Mouse (Mus musculus): Measurements from ENCODE around the gene Fgfr2. TPM values are rescaled to one million over a fixed set of nuclear protein-coding genes. Genes with fewer than 3 reads are reported as not detected.

Fgfr2 gene
- total RNA-seq, 2 experiments from 2014 or later, result 44.0 to 52.8 TPM

DNA sequence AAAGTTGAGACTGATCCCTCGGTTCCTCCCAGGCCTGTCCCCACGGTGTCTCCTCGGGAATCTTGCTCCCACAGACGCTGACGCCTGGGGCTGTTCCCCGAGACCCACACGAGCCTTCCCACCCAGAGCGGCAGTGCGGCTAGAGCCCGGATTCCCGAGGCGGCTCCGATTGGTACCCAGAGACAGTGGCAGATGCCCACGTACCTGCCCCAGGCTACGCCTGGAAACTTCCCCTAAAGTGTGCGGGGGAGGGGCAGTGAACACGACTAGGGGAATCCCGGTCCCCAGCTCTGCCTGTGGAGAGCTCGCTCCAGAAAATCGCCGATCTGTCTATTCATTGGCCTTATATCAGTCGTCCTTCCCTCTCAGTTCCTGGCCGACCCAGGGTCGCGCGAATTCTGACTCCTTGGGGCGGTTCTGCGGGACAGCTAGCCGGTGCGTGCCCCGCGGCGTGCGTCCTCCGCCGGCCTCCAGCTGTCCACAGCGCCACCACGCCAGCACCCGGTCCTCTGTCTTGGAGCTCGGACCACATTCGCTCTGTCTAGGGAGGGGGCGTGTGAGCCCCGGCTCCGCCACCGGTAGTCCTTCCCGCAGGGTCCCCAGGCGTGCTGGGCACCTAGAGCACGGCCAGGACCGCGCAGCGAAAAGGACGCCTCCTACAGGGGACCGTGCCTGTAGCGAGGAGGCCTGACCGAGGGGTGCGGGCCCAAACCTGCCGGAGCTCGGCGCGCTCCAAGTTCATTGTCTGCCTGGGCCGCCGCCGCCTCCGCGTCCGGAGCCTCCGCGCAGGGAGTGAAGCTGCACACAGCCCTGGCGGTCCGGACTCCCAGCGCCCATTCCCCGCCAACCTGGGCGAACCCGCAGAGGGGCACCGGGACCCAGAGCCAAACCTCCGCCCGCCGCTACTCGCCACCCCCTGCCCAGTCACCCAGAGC lies 806.8 kb downstream of the Fgfr2 start:
- peak; percentile 52 to 73 for DNase-seq (ENCODE audit: low spot score in 2 of 2)

DNA sequence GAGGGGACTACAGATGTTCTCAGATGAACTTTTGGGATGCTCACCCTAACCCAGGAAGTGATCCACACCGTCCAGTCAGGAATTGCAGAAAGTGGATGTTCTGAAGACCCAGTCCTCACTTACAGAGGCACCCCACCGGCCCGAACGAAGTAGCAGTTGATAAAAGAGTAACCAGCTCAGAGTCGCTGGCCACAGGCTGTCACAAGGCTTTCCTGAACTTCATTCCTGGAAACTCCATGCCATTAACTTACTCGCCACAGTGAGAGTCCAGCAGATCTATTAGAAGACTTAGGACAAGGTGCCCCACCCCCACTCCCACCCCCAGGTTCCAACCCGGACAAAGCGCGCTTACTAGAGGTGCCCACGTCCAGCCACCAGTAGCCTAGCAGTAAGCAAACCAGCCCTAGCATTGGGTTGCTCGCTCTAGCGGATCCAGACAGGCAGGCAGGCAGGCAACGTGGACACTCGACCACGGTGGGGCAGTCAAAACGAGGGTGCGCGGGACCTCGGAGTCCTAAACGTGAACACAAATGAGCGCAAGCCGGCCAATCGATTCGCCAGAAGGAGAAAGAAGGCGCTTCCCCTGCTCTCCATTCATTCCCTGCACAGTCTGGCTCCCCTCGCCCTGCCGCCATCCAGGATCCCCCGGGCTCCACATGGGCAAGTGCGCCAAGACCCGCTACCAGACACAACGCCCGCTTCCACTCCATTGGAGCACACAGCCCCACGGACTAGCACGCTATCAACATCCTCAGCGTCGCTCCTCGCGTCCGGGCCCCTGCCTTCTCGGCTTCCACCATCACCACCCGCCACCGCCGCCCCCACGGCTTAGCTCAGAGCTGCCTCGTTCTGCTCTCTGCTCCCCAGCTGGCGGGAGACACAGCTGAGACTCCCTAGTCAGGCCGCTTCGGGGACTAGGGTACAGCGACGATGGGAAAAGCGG lies 807.7 kb downstream of the Fgfr2 start:
- DNase-seq (ENCODE audit: low spot score in 2 of 2), result peak; percentile 70 to 79

DNA sequence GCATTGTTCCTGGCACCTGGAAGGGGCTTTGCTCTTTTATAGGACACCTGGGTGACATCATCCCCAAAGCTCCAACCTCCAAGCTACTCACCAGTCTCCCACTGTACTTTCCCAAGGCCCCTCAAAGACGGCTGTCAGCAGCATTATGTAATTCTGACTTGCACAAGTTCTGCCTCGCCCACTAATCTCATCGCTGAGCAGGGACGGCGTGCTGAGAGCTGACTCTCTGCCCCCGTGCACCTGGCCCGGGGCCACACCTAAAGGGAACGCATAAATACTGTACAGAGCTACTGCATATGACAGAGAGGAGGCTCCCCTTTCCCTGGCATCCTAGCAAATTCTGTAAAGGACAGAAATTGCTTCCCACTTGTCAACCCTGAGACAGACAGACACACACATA lies 810.8 kb downstream of the Fgfr2 start:
- DNase-seq (ENCODE audit: low spot score in 2 of 2), result peak; percentile 58 to 76

DNA sequence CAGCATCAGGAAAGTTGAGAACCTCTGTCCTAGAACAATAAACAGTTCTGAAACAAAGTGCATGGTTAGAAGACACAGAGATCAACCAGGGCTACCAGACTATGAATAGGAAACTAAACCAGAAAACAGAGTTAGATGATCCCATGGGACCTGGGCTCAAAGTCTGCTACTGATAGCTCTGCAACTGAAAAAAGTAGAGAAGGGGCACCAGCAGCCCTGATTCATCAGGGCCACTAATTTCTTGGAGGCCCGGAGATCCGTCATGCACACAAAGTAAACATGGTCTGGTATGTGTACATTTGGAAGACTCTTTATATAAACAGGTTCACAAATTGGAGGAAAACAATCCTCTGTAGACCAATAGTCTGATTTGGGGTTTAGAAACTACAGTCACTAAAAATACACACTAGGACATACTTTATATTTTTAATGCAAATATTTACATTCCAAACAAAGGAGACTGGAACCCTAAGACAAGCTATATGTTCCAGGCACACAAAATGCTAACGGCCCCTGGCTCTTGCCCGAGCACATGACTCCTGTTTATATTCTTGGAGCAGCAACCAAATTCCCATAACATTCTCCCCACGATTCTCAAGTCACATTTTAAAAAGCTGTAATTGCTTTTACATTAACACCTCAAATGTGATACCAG lies 814.5 kb downstream of the Fgfr2 start:
- DNase-seq (ENCODE audit: low spot score in 2 of 2), result no peak

DNA sequence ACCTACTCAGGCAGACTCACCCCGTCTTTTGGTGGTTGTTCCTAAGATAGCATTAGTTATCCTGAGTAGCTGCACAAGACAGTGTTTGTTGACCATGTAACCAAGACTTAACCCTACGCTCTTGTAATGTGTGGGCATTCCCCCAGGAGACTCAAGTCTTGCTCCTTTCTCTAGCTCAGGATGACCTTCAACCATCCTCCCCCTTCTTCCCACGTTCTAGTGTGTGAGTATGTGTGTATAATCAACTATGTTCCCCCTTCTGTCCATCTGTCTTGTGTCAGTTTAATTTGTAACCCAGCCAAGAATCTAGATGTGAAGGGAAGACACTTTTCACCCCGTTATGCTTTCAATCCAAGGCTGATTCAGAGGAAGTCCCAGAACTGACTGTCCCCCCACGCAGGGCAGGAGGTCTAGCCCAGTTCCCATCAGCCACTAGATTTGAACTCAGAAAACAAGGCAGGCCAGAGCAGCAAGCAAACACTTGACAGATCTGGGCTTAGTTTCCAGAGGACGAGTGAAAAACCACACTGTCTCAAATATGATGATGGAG lies 815.4 kb downstream of the Fgfr2 start:
- no peak for DNase-seq (ENCODE audit: low spot score in 2 of 2)

DNA sequence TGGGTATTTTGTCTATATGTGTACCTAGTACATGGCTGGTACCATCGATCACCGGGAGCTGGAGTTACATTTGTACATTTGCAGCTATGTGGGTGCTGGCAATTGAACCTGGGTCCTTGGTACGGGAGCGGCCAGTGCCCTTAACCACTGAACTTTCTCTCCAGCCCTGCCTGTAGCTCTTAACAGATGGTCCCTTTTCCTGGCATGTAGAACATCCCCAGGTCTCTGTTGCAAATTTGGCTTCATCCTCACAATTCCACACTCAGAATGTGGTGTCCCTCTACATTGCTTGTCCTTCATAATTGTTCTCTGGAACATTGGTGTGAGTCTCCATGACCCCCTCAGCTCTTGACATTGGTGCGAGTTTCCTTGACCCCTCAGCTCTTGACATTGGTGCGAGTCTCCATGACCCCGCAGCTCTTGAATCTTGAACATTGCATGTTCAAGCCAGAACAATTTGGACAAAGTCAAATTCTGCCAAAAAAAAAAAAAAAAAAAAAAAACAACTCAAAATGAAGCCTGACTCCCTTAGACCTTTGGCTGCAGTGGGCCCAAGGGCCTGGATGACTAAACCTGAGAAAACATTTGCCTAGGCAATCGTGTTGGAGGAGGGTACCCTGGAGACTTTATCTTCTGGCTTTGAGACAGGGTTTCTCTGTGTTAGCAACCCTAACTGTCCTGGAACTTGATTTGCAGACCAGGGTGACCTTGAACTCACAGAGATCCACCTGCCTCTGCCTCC lies 816.3 kb downstream of the Fgfr2 start:
- no peak for DNase-seq (ENCODE audit: low spot score in 2 of 2)

DNA sequence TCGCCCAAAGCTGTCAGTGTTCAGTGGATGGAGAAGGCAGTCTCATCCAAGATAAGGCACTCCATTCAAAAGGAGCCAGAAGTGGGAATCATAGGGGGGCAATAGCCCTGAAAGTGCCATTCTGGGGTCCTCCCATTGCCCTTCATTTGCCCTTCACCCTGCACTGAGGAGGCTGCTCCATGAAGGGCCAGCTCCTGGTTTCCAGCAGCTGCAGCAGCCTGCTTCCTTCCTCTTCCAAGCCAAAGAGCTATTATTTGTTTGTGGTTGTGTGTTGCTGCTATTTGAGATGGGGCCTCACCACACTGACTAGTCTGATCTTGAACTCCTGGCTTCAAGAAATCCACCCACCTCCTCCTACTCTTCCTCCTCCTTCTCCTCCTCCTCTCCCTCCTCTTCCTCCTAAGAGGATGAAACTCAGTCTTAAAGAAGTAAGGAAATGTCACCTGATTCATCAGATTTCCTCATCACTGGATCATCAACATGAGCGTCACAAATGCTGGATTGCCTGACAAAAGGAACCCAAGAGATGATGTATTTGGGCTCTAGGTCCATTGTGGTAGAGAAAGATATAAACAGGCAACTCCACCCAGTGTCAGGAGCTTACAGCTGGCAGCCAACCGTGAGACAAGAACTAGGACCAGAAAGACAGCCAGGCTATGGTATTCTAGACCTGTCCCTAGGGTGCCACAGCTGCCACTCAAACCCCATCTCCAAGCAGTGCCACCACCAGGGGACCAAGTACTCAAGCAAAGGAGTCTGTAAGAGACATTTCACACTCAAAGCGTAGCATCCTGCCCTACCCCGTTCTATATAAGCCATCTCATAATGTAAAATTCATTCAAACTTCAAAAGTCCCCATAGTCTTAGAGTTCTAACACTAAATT lies 817.4 kb downstream of the Fgfr2 start:
- no peak for DNase-seq (ENCODE audit: low spot score in 2 of 2)

DNA sequence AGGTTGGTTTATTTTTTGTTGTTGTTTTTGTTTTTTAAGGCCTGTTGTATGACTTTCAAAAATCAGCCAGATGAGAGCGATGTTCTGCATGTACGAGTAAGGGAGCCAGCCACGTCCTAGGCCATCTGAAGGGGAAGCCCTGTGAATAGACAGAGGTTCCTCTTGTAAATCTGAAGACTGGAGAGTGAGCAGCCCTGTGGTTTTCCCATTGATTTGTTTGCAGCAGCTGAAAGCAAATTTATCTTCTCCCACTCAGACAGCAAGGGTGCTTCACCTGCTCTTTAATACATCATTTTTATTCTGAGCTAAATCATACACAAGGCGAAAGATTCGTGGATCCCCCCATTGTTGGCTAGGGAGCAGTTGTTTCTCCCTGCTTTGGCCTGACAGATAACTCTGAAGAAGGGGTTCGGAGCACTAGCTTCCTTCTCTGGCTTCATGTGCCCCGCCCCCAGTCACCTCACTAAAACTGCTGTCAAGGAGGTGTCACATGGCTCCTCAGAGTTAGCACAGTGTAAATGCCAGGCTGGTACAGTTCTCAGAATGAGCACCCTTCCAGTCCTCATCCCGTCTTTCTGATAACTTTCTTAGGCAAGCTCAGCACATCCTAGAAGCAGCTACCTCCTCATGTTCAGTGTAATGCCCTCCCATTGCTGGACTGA lies 818.6 kb downstream of the Fgfr2 start:
- no peak for DNase-seq (ENCODE audit: low spot score in 2 of 2)

DNA sequence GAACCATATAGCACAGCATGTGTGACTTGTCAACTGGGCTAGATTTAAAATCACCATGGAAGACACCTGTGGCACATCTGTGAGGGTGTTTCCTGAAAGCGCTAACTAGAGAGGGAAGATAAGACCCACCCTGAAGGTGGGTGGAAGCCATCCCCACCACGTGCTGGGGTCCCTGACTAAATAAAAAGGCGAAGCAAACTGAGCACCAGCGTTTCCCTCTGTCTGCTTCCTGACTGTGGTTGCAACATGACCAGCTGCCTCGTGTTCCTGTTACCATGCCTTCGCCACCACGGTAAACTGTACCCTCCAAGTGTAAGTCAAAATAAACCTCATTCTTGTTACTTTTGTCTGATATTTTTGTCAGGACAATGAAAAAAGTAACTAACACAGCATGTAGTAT lies 819.2 kb downstream of the Fgfr2 start:
- DNase-seq (ENCODE audit: low spot score in 2 of 2), result no peak

DNA sequence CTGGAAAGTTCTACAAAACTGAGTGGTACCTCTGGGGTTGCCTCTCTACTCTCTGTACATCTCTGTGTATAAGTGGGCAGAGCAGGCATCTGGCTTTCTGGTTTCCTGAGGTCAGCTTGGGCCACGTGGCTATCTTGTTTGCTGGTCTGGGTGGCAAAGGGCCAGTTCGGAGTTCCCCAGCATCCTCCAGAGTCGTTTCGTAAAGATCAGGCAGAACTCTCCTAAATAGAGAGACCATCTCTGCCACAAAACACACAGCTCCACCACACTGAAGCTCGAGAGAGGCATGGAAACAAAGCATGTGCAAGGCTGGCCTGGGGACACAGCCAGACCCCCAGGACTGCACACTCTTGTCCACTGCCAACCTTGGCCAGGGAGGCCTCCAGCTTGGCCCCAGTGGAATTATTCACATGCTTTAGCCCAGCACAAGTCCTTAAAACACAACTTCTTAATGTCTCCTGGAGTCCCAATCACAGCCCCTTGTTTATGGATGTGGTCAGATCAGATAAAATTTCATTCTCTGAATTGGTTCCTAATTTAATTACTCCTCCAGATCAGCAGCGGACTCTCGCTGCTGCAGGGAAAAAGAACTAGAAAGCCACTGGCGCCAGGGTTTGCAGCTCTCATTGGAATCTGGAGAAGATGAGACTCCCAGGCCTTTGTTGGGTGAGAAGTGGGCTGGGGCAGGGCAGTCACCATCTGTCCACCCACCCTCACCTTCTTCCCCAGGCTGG lies 820.5 kb downstream of the Fgfr2 start:
- DNase-seq (ENCODE audit: low spot score in 2 of 2), result no peak

DNA sequence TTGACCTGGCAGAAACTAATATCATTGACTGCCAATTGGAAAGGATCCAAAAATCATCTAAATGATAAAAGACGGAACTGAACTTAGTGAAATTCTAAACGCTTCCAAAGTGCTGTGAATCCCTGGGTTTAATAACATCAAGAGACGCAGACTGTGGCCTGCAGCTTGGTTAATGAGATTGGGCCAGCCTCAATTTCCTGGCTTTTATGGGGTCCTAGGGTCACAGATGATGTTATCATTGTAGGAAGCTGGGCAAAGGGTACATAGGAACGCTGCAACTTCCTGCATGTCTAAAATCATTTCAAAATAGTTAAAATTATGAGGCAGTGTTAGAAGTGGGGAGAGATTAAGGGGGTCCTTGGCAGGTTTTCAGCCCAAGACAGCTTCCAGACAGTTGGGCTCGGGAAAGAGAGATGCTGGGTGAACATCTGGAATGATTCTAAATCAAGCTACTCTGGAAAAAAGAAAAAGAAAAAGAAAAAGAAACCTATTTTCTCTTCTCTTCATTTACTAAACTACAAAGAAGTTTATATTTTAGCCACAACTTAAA lies 823.4 kb downstream of the Fgfr2 start:
- DNase-seq (ENCODE audit: low spot score in 2 of 2), result no peak

DNA sequence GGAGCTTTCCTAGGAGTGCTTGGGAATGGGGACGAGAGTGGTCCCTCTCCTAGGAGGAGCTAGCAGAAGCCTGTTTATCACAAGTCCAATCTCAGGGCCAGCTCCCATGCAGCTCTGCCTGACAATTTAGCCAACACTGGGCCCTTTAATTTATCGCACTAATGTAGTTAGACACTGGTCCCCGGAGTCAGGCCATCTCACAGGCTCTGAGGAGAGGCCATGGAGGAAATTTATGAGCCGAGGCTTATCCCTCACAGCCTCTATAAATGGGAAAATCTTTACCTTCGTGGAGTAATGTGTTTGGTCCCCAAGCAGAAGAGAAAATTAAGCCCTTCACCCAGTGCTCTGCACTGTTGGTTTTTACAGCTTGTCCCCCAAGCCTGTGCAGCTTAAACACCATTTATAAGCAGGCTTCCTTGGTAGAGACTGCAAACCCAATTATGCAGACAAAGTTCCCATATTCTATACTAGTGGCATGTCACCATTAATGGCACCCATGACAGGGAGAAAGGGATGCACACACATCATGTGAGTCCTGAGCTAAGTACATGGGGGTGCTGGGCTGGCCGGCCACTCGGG lies 824.6 kb downstream of the Fgfr2 start:
- no peak for DNase-seq (ENCODE audit: low spot score in 2 of 2)

DNA sequence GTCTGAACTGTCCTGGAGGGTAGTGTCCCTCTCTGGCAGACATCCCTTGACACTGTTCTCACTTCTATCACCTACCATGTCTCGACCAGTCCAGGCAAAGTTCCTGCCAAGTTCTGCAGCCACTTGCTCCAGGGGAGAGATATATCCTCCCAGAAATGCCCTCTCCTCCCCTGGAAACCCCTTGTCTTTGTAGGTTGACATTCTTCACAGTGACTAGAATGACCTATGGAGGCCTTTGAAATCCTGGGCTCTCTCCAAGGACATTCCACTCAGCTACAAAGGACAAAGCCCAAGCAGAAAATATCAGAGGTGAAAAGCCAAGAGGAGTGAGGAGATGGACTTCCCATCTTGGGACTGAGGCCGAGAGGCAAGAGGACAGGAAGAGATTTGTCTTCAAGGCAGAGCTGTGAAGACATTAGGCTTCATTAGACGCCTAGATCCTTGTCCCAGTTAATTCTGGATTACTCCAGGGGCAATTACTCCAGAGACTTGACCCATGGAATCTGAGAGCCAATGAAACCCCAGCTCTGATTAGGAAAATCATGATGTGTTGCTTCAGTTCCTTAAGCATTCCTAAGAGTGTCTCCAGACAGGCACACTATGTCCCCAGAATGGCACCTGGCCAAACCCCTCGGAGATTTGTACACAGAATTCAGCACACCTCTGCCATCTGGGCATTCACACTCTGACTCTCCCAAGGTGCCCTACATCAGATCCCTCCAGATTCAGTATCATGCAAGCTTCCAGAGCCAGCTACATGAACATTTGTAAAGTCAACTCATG lies 826.3 kb downstream of the Fgfr2 start:
- no peak for DNase-seq (ENCODE audit: low spot score in 2 of 2)

DNA sequence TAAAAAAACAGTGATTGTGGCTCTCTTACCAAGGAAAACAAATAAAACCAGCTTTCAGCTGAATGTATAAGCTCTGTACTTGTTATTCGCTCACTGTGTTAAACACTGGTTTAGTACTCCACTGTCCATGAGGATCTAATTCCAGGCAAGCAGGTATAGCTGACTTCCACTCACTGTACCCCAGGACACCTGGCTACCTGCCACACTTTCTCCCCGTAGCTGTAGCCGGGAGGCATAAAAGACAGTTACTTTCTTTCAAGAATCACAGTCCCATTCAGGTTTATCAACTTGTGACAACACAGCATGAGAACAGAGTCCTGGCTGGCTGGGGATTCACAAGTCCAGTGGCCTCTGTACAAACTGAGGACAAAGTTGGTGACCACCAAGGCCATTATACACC lies 827.0 kb downstream of the Fgfr2 start:
- no peak for DNase-seq (ENCODE audit: low spot score in 2 of 2)

DNA sequence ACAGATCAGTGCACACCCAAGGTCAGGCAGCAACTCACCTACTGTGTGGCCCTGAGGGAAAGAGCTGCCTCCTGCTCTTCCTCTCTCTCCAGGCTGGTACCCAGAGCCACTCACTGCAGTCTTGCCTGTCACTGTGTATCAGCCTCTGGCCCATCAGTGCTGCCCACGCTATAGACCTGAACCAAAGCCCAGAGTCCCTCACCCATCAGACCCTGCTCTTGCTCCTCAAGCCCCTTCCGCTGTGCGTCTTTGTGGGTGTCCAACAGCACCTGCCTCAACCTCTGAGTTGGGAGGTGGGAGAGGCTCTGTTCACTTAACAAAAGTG lies 835.8 kb downstream of the Fgfr2 start:
- DNase-seq (ENCODE audit: low spot score in 2 of 2), result no peak

DNA sequence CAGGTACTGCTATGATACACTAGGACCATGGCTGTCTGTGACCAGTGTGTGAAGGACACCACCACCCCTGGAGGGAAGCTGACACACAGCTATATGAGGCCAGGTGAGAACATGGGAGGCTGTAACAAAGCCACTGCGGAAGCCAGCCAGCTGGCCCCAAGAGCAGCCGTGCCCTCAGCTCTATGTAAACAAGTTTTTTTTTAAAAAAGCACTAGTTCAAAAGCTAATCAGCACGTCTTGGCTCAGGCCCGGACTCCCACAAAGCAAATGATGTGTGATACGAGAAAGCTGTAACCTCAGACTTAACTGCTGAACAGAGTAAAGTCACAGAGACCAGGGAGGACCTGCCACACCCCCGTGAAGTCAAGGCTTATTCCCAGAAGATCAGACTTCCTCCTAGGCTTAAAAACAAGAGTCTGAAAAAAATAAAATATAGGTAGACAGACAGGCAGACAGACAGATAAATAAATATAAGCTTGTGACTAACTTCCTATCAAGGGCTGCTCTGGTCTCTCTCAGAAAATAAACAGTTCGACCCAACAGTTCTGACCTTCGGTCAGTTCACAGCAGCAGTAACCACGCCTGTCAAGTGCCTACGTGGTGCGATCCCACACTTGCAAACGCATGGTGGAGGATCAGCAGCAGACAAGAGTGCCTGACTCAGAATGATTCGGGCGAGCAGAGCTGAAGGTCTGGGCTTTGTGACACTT lies 836.4 kb downstream of the Fgfr2 start:
- DNase-seq (ENCODE audit: low spot score in 2 of 2), result no peak

Data from left cerebral cortex, adult 18-20 months (tissue).